Mouse (Mus musculus) liver, postnatal 0 days (tissue): ENCODE results near the gene Clca3a2. TPM values are rescaled to one million over a fixed set of nuclear protein-coding genes. Genes with fewer than 3 reads are reported as not detected.
A peak's percentile ranks its signal among the peaks of the same experiment; 100 is the strongest.
"Not testable (repeated sequence)": the region's sequence is repeated elsewhere in the genome, so short reads cannot be mapped to it uniquely, and the experiment has no call there.

Source experiments
- ATAC-seq: fragments of 200-750 bp; cut with Nextera tagmentation; 2 replicates; pipeline ENCODE4 v1.8.0; 2017; ENCODE audit warnings: mild to moderate bottlenecking, moderate library complexity
- DNase-seq: peaks from one replicate; pipeline ENCODE4 v3.0.0-alpha.2; 2016
- H3K27ac ChIP-seq: fragments of 300-500 bp; sonication (generic); 2 replicates; pipeline ENCODE4 v1.5.1; 2014; ENCODE audit warnings: antibody characterized with exemption, moderate library complexity, mild to moderate bottlenecking, low read depth
- H3K27me3 ChIP-seq: fragments of 300-500 bp; sonication (generic); 2 replicates; pipeline ENCODE4 v1.6.1; 2014; ENCODE audit warnings: low read length, control low read depth, mixed read lengths; ENCODE audit not compliant: insufficient read depth
- H3K36me3 ChIP-seq: fragments of 300-500 bp; sonication (generic); replicated peaks from 2 replicates; pipeline ENCODE4 v1.6.1; 2014; ENCODE audit warnings: mild to moderate bottlenecking, control low read depth, low read length, moderate library complexity, mixed read lengths; ENCODE audit not compliant: insufficient read depth
- H3K4me1 ChIP-seq: fragments of 300-500 bp; sonication (generic); 2 replicates; pipeline ENCODE4 v1.6.1; 2014; ENCODE audit warnings: antibody characterized with exemption, mild to moderate bottlenecking, control low read depth; ENCODE audit not compliant: insufficient read depth
- H3K4me2 ChIP-seq: fragments of 300-500 bp; sonication (generic); 2 replicates; pipeline ENCODE4 v1.6.1; 2014; ENCODE audit warnings: low read depth, mild to moderate bottlenecking, low read length, moderate library complexity, mixed read lengths
- H3K4me3 ChIP-seq: fragments of 300-500 bp; sonication (generic); 2 replicates; pipeline ENCODE4 v1.5.1; 2014; ENCODE audit warnings: low read depth, low read length
- H3K9ac ChIP-seq: fragments of 300-500 bp; sonication (generic); replicated peaks from 2 replicates; pipeline ENCODE4 v1.6.1; 2014; ENCODE audit warnings: mild to moderate bottlenecking, moderate library complexity
- H3K9me3 ChIP-seq: fragments of 300-500 bp; sonication (generic); 2 replicates; pipeline ENCODE4 v1.6.1; 2016; ENCODE audit warnings: mild to moderate bottlenecking, control low read depth, low read length, mixed read lengths
- CTCF ChIP-seq: sonication (generic); IDR thresholded peaks from 2 replicates; pipeline ENCODE4 v1.5.1; 2016; ENCODE audit warnings: antibody characterized with exemption, low read depth
- EP300 ChIP-seq: IDR thresholded peaks from 2 replicates; pipeline ENCODE4 v1.6.1; 2016; ENCODE audit warnings: antibody characterized with exemption, low read depth, mild to moderate bottlenecking
- WGBS: fragments of 180-500 bp; shearing (Covaris S2); extraction: QIAGEN DNeasy Blood & Tissue Kit; methylation state at CpG from one replicate; pipeline ENCODE4 v1.1.7; 2014; ENCODE audit not compliant: insufficient replicate concordance; 5-methylcytosine and 5-hydroxymethylcytosine counted together
- polyA plus RNA-seq: library from polyadenylated mRNA; unstranded; fragments of >200 nt; fragmentation: Nextera tagmentation; extraction: Ambion mirVana; gene quantifications from 2 replicates; pipeline ENCODE4 v1.2.1, GENCODE M21; 2015

Clca3a2 gene
- 0.06 TPM in 1 of 2 replicates, not detected in the other for polyA plus RNA-seq

DNA sequence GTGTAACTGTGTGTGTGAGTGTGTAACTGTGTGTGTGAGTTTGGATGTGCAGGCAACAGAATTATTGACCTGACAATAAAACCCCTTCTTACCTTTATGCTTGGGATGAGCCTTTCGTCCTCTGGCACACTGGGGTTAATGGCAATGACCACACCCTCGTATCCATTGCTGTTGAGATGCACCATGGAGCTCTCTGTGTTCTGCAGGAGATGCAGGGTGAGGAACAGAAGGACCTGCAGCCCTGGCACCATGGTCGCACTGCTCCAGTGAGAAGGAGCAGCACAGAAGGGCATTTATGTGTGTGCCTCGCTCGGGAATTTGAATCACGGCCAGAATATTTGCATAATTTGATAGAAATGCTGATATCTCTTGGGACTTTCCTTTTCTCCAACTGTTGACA lies at the start of gene Clca3a2:
Clca3a2 (minus strand) TSS at position 276 of the 400 bp plus-strand sequence.
- H3K9me3 ChIP-seq, H3K4me3 ChIP-seq, H3K4me1 ChIP-seq, H3K4me2 ChIP-seq, DNase-seq, H3K9ac ChIP-seq, H3K36me3 ChIP-seq, H3K27ac ChIP-seq, ATAC-seq, H3K27me3 ChIP-seq: not testable (repeated sequence)
- 78% methylated on average over 5 of the region's 6 CpGs for WGBS

DNA sequence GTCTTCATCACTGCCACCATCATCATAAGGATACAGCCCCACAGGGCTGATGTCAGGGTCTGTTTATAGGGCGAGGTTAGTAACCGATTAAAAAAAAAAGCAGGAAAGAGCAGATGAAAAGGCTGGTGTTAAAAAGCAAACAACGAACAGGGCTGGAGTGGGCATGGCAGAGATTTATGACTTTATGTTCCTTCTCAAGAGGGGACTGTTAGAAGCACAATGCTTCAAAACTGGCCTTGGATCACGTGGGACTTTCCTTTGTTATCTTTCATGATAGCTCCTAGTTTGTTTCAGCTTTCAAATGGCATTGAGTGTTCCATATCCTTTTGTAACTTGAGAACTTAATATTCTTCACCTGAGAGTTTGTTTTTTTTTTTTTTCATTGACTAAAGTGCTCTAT lies 30.3 kb upstream of the Clca3a2 start:
- WGBS = 36% methylated on average over 4 of the region's 4 CpGs
- TF ChIP-seq CTCF = no peak
- TF ChIP-seq EP300 = no peak
- no peak overlapping the region for H3K4me3 ChIP-seq
- H3K27me3 ChIP-seq = no peaks in the 10 kb centered on the region
- ATAC-seq = no peak
- no peaks in the 10 kb centered on the region for H3K36me3 ChIP-seq
- no peak overlapping the region for H3K27ac ChIP-seq
- no peak overlapping the region for H3K4me2 ChIP-seq
- DNase-seq = no peak
- H3K9ac ChIP-seq = no peak overlapping the region
- no peaks in the 10 kb centered on the region for H3K4me1 ChIP-seq
- no peaks in the 10 kb centered on the region for H3K9me3 ChIP-seq

DNA sequence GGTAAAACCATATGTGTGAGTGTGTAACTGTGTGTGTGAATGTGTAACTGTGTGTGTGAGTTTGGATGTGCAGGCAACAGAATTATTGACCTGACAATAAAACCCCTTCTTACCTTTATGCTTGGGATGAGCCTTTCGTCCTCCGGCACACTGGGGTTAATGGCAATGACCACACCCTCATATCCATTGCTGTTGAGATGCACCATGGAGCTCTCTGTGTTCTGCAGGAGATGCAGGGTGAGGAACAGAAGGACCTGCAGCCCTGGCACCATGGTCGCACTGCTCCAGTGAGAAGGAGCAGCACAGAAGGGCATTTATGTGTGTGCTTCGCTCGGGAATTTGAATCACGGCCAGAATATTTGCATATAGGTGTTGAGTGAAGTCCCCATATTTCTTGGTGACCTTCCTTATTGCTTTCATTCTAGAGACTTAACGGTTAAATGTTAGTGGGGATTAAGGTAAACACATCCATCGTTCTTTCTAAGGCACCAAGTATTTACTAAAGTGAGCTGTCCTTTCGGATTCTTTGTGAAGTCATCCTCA lies 29.8 kb upstream of the Clca3a2 start, which contains the start of gene Clca3b:
Clca3b (minus strand) TSS at position 344 of the 543 bp plus-strand sequence.
- not testable (repeated sequence) for H3K27ac ChIP-seq, H3K4me1 ChIP-seq, ATAC-seq, H3K27me3 ChIP-seq, DNase-seq, H3K4me3 ChIP-seq, H3K4me2 ChIP-seq, H3K36me3 ChIP-seq, H3K9me3 ChIP-seq, H3K9ac ChIP-seq
- 73% methylated on average over 9 of the region's 9 CpGs for WGBS

DNA sequence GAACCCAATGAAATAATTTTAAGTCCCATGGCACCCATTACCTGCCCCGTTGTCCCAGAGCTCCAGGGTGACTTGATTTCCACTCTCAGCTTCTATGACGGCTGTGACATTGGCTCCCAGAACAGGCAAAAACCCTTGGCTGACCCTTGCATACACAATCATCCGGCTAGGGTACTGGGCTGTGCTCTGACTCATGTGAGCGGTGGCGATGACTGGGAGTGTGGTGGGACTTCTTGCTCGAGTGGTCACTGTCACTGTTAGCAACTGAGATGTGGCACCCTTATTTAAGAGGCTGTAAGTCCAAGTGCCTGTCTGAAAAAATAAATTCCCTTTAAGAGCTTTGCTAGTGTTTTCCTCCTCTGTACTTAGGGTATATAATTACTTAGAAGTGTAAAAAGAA lies 8.0 kb upstream of the Clca3a2 start:
- TF ChIP-seq EP300 = no peak
- no peak for TF ChIP-seq CTCF
- no peak overlapping the region for H3K9ac ChIP-seq
- no peaks in the 10 kb centered on the region for H3K9me3 ChIP-seq
- no peaks in the 10 kb centered on the region for H3K36me3 ChIP-seq
- H3K4me1 ChIP-seq = no peaks in the 10 kb centered on the region
- H3K27ac ChIP-seq = no peak overlapping the region
- DNase-seq (no peak), ATAC-seq (no peak)
- 79% methylated on average over 6 of the region's 6 CpGs for WGBS
- H3K27me3 ChIP-seq = no peaks in the 10 kb centered on the region
- H3K4me3 ChIP-seq = no peak overlapping the region
- H3K4me2 ChIP-seq = no peak overlapping the region

DNA sequence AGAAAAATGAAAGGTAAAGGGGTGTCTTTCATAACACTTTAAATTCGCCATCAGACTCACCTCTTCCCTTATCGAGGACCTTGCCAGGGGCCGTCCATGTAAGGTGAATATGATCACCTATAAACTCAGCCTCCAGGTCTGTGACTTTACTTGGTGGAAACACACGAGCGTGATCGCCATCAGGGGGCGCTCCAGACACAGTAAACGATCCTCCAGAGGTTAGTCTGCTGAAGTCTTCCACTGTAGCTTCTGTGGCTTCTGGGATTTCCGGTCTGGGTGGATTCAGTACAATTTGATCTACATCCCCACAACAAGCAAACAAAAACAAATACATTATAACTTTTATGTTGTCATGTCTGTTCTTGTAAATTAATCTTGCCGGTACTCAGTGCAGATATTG lies 5.9 kb upstream of the Clca3a2 start:
- Histone ChIP-seq H3K4me1 (no peaks in the 10 kb centered on the region), H3K9ac (no peak overlapping the region), H3K4me3 (no peak overlapping the region), H3K9me3 (no peaks in the 10 kb centered on the region), H3K27ac (no peak overlapping the region), H3K36me3 (no peaks in the 10 kb centered on the region), H3K27me3 (no peaks in the 10 kb centered on the region), H3K4me2 (no peak overlapping the region)
- ATAC-seq (peak; percentile 38; the same call in 1 of the 2 replicates), DNase-seq (peak; percentile 81)
- WGBS = 11% methylated on average over 10 of the region's 10 CpGs
- TF ChIP-seq CTCF (peak; percentile 78), EP300 (no peak)

DNA sequence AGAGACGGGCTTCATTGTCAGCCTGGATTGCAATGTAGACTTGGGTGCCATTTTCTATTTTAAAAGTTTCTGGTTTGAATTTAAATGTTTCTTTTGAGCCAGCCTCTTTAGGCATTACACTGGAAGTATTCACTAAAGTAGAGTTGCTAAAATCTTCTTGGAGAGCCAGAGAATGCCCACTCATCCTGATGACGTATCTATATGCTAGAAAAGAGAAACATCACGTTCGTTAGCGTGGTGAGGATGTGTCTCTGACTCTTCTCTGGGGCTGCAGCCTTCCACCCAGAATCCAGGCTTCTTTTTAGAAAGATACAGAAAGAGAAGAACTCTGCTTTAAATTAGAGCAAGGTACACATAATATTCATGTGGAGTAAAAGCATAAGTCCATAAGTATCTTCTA lies 4.0 kb upstream of the Clca3a2 start:
- no peak overlapping the region for H3K9ac ChIP-seq
- no peaks in the 10 kb centered on the region for H3K4me1 ChIP-seq
- no peak overlapping the region for H3K4me3 ChIP-seq
- H3K27ac ChIP-seq = no peak overlapping the region
- H3K36me3 ChIP-seq = no peaks in the 10 kb centered on the region
- TF ChIP-seq EP300 (no peak), CTCF (no peak)
- H3K9me3 ChIP-seq = no peaks in the 10 kb centered on the region
- ATAC-seq = no peak
- WGBS = 74% methylated on average over 5 of the region's 5 CpGs
- no peak for DNase-seq
- no peak overlapping the region for H3K4me2 ChIP-seq
- no peaks in the 10 kb centered on the region for H3K27me3 ChIP-seq

DNA sequence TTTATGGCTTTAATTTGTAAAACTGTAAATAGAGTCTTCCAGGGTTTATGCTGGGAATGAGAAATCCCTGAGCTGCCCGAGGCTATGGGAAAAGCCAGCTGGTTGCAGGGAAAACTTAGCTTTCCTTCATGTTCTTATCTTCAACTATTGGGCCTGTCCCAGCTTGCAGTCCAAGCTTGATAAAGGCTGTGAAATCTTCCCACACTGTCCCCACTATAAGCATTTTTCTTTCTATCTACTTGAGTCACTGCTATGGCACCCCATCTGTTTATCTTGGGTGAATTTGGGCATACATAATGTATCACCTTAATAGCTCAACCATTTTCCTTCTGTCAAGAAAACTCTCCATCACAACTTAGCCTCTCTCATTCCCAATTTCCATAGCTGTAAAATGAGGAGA lies 1.3 kb upstream of the Clca3a2 start:
- no peaks in the 10 kb centered on the region for H3K27me3 ChIP-seq
- TF ChIP-seq CTCF (no peak), EP300 (peak; percentile 35; the same call in 1 of the 2 replicates)
- no peak overlapping the region for H3K9ac ChIP-seq
- no peak for DNase-seq
- H3K36me3 ChIP-seq = no peaks in the 10 kb centered on the region
- no peaks in the 10 kb centered on the region for H3K9me3 ChIP-seq
- no peak overlapping the region for H3K27ac ChIP-seq
- H3K4me2 ChIP-seq = no peak overlapping the region
- 46% methylated on average over 1 of the region's 1 CpGs for WGBS
- ATAC-seq = no peak
- H3K4me1 ChIP-seq = no peaks in the 10 kb centered on the region
- no peak overlapping the region for H3K4me3 ChIP-seq

DNA sequence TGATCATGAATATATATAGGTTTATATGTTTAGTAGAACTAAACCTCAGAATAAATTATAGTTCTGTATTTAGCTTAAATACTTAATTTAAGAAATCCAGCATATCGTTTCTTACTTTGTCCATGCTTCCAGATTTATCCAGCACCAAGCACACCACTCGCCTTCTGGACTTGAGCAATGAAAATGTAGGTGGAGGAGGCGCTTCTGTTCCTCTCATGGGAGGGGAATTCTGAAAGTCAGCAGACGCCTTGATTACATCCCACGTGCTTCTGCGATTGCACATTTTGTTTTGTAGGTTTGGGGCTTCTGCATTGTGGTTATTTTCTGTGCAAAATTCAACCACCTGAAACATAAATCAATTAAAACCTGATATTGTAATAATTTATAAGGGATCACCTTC lies 6.0 kb downstream of the Clca3a2 start:
- DNase-seq, H3K4me3 ChIP-seq, H3K4me1 ChIP-seq, H3K9ac ChIP-seq, H3K4me2 ChIP-seq, H3K27ac ChIP-seq, H3K9me3 ChIP-seq, ATAC-seq, H3K36me3 ChIP-seq, H3K27me3 ChIP-seq: not testable (repeated sequence)
- WGBS = 82% methylated on average over 6 of the region's 6 CpGs
